Mouse (Mus musculus) spleen, adult 18-20 months (tissue): Measurements from ENCODE around the gene Esp23.
"Not testable (repeated sequence)": the region's sequence is repeated elsewhere in the genome, so short reads cannot be mapped to it uniquely, and the experiment has no call there.

ENCODE experiments used
- DNase-seq, 2 experiments: peaks; one replicate each; pipeline ENCODE4 v3.0.0; 2022; ENCODE audit warnings: mixed read lengths in 2 of 2

The Esp23 gene

GRCm38 (mm10) chr17:39076937-39077336 is at the start of gene Esp23:
Esp23 (minus strand) TSS chr17:39077037.
- no peak for DNase-seq

- not testable (repeated sequence) for DNase-seq
Measured at GRCm38 (mm10) chr17:39107126-39107525, 30.3 kb upstream of the Esp23 start.

- no peak for DNase-seq
Measured at GRCm38 (mm10) chr17:39095034-39095433, 18.2 kb upstream of the Esp23 start, which contains the start of gene Esp22. Esp22 (plus strand) TSS chr17:39095334.

GRCm38 (mm10) chr17:39063641-39064040 is 13.2 kb downstream of the Esp23 start:
- no peak for DNase-seq

- no peak for DNase-seq
Measured at GRCm38 (mm10) chr17:39043241-39043640, 33.6 kb downstream of the Esp23 start, which contains the start of gene Gm21903. Gm21903 (minus strand) TSS chr17:39043341.

GRCm38 (mm10) chr17:39036395-39036794 is 40.4 kb downstream of the Esp23 start, which contains the start of gene Esp24:
Esp24 (plus strand) TSS chr17:39036695.
- DNase-seq: not testable (repeated sequence)
